Mouse (Mus musculus): ENCODE data around the gene Gm45713. TPM values are rescaled to one million over a fixed set of nuclear protein-coding genes. Genes with fewer than 3 reads are reported as not detected.

The Gm45713 gene
- polyA plus RNA-seq, 1 experiment from 2014 or later: 1.2 TPM

DNA sequence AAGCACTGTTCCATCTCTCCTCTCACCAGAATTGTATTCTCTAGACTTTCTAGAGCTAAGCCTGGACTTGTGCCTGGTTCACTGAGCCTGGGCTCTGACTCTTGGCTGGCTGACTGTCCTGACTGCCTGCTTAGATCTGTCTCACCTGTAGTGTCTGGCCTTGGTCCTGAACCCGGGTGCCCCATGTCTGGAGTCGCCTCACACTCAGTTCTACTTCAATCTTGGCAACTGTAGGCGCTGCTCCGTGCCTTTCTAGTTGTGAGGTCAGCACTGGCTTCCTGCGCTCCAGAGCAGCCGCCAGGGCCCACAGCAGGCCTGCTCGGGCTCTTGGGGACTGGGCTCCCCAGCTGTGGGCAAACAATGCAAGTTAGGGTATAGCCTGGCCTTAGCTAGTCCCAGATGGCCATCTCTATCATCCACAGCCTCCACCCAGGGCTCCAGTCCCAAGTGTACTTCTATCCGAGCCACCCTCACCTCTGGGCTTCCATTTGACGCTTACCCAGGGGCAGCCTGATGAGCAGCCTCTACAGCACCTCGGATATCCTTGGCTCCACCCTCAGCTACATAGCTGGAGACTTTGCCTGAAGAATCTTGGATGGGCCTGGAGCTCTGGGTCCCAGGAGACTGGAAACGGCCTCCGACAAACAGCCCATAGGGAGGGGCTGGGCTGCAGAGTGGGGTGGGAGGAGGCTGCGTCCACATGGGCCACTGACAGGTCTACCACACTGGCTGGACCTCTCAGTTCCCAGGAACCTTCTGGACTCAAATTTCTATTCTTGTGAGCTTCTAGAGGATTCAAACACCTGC is 8.5 kb upstream of the Gm45713 start:
- no peaks in the 10 kb centered on the region for H3K27me3 ChIP-seq (ENCODE audit: insufficient read depth, low read length)
- 78% methylated on average over 13 of the region's 13 CpGs for WGBS
- ATAC-seq (ENCODE audit: insufficient read depth) (no peak), DNase-seq (no peak)
- H3K36me3 ChIP-seq (ENCODE audit: insufficient read depth): peaks cover 64% of the 10 kb centered on the region; the same call in 1 of the 2 replicates
- no peak overlapping the region for H3K27ac ChIP-seq (ENCODE audit: low read depth)
- no peak overlapping the region for H3K4me3 ChIP-seq (ENCODE audit: low read depth, low read length)
- H3K9ac ChIP-seq: no peak overlapping the region
- no peaks in the 10 kb centered on the region for H3K4me1 ChIP-seq (ENCODE audit: insufficient read depth)
- no peak overlapping the region for H3K4me2 ChIP-seq
- no peak for TF ChIP-seq CTCF (IDR thresholded peaks at IDR 0.05; ENCODE audit: low read depth)
- H3K9me3 ChIP-seq (ENCODE audit: low read depth, low read length): no peaks in the 10 kb centered on the region

DNA sequence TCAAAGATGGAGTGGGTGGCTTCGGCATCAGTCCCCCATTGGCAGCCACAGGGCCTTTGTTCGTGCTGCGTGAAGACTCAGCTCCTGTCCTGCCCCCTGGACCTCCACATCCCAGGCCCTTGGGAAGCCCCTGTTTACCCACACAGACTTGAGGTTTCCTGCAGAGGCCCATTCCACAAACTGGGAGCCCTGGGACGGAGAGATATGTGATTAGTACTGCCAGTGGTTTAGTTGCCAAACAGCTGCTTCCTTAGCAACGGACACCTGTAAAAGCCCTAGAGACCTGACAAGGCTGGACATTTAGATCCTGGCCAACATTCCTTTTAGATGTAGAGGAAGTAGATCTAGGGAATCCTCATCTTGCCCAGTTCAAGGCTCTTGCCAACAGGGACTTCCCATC is 5.9 kb upstream of the Gm45713 start:
- ATAC-seq (ENCODE audit: insufficient read depth): no peak
- no peaks in the 10 kb centered on the region for H3K4me1 ChIP-seq (ENCODE audit: insufficient read depth)
- peaks cover 48% of the 10 kb centered on the region; the same call in 1 of the 2 replicates for H3K36me3 ChIP-seq (ENCODE audit: insufficient read depth)
- H3K4me3 ChIP-seq (ENCODE audit: low read depth, low read length): no peak overlapping the region
- DNase-seq: no peak
- no peaks in the 10 kb centered on the region for H3K9me3 ChIP-seq (ENCODE audit: low read depth, low read length)
- no peak overlapping the region for H3K27ac ChIP-seq (ENCODE audit: low read depth)
- no peak for TF ChIP-seq CTCF (IDR thresholded peaks at IDR 0.05; ENCODE audit: low read depth)
- H3K4me2 ChIP-seq: no peak overlapping the region
- no peaks in the 10 kb centered on the region for H3K27me3 ChIP-seq (ENCODE audit: insufficient read depth, low read length)
- H3K9ac ChIP-seq: no peak overlapping the region
- WGBS: 83% methylated on average over 5 of the region's 5 CpGs

DNA sequence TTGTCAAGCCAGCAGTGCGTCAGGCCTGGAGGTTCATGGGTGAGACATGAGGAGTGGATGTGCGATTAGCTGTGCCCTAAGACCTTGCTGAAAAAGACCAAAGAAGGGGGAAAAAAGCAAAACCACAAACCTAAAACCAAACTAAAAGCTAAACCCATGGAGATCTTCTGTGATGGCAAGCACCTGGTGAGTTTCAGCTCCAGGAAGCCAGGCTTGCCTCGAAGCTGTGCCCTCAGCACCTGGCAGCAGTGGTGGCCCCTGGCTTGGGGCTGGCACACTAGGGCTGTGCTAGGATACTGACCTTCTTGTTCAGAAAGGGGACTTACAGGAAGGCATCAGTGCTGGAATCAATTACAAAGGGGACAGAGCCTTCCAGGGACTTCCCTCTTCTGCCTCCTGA is 5.3 kb upstream of the Gm45713 start:
- 83% methylated on average over 3 of the region's 3 CpGs for WGBS
- ATAC-seq (ENCODE audit: insufficient read depth) (no peak), DNase-seq (no peak)
- TF ChIP-seq CTCF (IDR thresholded peaks at IDR 0.05; ENCODE audit: low read depth): no peak
- Histone ChIP-seq H3K27me3 (ENCODE audit: insufficient read depth, low read length) (no peaks in the 10 kb centered on the region), H3K36me3 (ENCODE audit: insufficient read depth) (peaks cover 46% of the 10 kb centered on the region; the same call in 1 of the 2 replicates), H3K4me3 (ENCODE audit: low read depth, low read length) (no peak overlapping the region), H3K4me1 (ENCODE audit: insufficient read depth) (no peaks in the 10 kb centered on the region), H3K27ac (ENCODE audit: low read depth) (no peak overlapping the region), H3K9me3 (ENCODE audit: low read depth, low read length) (no peaks in the 10 kb centered on the region), H3K9ac (no peak overlapping the region), H3K4me2 (no peak overlapping the region)

DNA sequence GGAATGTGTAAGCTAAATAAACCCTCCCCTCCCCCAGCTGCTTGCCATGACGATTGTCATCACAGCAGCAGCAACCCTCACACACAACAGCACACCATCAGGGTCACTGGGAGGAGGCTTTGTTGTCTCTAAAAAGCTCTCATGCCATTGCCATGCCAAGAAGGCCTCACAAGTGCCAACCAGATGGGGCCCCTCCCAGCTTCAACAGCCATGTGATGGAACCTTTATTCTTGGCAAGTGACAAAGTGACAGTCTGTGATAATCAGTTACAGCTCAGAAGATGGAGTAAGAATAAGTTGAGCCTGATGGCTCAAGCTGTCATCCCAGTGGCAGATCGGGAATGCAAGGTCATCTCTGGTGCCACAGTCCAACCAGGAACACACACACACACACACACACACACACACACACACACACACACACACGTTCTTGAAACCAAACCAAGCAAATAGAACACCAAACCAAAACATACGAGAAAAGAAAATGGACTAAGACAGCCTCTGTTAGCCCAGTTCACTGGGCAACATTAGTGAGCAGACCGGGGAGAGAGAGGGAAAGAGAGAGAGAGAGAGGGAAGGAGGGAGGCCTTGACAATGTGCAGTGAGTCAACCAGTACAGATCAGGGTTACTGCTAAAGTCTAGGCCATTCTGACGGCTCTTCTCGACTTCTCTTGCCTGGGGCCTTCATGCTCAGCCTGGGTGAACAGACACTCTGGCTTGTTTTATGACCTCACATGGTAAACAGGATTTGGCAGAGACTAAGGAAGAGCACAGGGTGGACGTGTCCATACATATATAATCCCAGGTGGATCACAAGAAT is 4.1 kb upstream of the Gm45713 start:
- Histone ChIP-seq H3K9me3 (ENCODE audit: low read depth, low read length) (no peaks in the 10 kb centered on the region), H3K4me3 (ENCODE audit: low read depth, low read length) (no peak overlapping the region), H3K9ac (no peak overlapping the region), H3K27ac (ENCODE audit: low read depth) (no peak overlapping the region), H3K4me1 (ENCODE audit: insufficient read depth) (no peaks in the 10 kb centered on the region), H3K4me2 (no peak overlapping the region), H3K36me3 (ENCODE audit: insufficient read depth) (peaks cover 34% of the 10 kb centered on the region; the same call in 1 of the 2 replicates), H3K27me3 (ENCODE audit: insufficient read depth, low read length) (peaks cover 2% of the 10 kb centered on the region; the same call in 1 of the 2 replicates)
- 68% methylated on average over 8 of the region's 8 CpGs for WGBS
- DNase-seq (no peak), ATAC-seq (ENCODE audit: insufficient read depth) (no peak)
- TF ChIP-seq CTCF (IDR thresholded peaks at IDR 0.05; ENCODE audit: low read depth): no peak

DNA sequence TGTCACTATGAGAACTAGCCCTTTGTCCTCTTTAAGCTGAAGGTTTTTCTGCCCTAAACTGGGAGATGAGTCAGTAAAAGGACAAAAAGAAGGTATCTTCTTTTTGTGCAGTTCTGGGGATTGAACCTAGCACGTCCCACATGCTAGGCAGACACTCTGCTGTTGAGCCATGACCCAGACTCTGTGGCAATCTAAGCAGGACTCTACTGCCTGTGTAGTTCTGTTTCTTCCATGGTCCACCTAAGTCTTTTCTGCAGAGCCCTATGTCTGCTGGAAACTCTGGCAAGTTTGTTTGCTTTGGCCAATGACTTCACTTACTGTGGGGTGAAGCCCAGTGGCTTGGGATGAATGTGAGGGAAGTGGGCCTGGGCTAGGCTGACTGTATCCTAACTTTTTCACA is 2.4 kb upstream of the Gm45713 start:
- ATAC-seq (ENCODE audit: insufficient read depth) (no peak), DNase-seq (no peak)
- H3K27me3 ChIP-seq (ENCODE audit: insufficient read depth, low read length): peaks cover 4% of the 10 kb centered on the region; the same call in 1 of the 2 replicates
- H3K4me3 ChIP-seq (ENCODE audit: low read depth, low read length): no peak overlapping the region
- H3K27ac ChIP-seq (ENCODE audit: low read depth): no peak overlapping the region
- H3K4me1 ChIP-seq (ENCODE audit: insufficient read depth): no peaks in the 10 kb centered on the region
- TF ChIP-seq CTCF (IDR thresholded peaks at IDR 0.05; ENCODE audit: low read depth): no peak
- 93% methylated on average over 1 of the region's 1 CpGs for whole genome bisulfite sequencing
- H3K9me3 ChIP-seq (ENCODE audit: low read depth, low read length): no peaks in the 10 kb centered on the region
- H3K4me2 ChIP-seq: no peak overlapping the region
- H3K9ac ChIP-seq: no peak overlapping the region
- H3K36me3 ChIP-seq (ENCODE audit: insufficient read depth): peaks cover 22% of the 10 kb centered on the region; the same call in 1 of the 2 replicates

DNA sequence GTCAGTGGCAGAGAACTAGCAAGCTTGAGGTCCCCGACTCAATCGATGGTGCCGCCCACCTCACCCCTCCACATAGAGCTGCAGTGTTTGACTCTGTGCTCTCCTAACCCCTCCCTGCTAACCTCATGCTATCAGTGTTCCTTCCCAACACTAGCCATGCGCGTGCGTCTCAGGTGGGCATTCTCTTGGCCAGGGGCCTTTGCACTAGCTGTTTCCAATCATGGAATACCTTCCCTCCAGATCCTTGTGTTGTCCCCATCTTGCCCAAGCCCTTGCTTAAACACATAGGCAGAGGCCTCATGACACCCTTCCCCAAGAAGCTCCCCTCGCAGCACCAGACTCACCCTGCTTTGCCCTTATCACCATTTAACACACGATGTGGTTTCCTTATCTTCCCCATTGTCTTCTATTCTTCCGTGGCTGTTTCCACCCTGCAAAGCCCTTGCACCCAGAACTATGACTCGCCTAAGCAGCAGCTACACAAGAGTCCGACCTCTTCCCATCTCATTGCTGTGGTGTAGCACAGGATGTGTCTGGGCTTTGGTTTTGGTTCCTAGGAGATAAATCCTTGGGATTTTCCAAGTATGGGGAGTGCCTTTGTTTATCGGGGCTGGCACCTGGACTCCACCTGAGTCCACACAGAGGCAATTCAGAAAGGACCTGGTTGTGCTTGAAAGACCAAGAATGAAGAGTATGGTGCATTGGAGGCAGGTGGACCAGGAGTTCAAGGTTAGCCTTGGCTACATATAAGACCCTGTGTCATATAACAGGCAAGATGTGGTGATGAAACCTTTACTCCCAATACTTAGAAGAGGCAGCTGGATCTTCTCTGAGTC is 1.4 kb upstream of the Gm45713 start:
- H3K4me1 ChIP-seq (ENCODE audit: insufficient read depth): no peaks in the 10 kb centered on the region
- H3K27ac ChIP-seq (ENCODE audit: low read depth): no peak overlapping the region
- H3K27me3 ChIP-seq (ENCODE audit: insufficient read depth, low read length): peaks cover 4% of the 10 kb centered on the region; the same call in 1 of the 2 replicates
- peaks cover 12% of the 10 kb centered on the region; the same call in 1 of the 2 replicates for H3K36me3 ChIP-seq (ENCODE audit: insufficient read depth)
- H3K4me2 ChIP-seq: no peak overlapping the region
- ATAC-seq (ENCODE audit: insufficient read depth) (no peak), DNase-seq (no peak)
- WGBS: 67% methylated on average over 12 of the region's 12 CpGs
- H3K9ac ChIP-seq: no peak overlapping the region
- no peak for TF ChIP-seq CTCF (IDR thresholded peaks at IDR 0.05; ENCODE audit: low read depth)
- H3K9me3 ChIP-seq (ENCODE audit: low read depth, low read length): no peaks in the 10 kb centered on the region
- no peak overlapping the region for H3K4me3 ChIP-seq (ENCODE audit: low read depth, low read length)
